8 mouse cellular contexts compared by ENCODE assay signal in the genomic region with DNA sequence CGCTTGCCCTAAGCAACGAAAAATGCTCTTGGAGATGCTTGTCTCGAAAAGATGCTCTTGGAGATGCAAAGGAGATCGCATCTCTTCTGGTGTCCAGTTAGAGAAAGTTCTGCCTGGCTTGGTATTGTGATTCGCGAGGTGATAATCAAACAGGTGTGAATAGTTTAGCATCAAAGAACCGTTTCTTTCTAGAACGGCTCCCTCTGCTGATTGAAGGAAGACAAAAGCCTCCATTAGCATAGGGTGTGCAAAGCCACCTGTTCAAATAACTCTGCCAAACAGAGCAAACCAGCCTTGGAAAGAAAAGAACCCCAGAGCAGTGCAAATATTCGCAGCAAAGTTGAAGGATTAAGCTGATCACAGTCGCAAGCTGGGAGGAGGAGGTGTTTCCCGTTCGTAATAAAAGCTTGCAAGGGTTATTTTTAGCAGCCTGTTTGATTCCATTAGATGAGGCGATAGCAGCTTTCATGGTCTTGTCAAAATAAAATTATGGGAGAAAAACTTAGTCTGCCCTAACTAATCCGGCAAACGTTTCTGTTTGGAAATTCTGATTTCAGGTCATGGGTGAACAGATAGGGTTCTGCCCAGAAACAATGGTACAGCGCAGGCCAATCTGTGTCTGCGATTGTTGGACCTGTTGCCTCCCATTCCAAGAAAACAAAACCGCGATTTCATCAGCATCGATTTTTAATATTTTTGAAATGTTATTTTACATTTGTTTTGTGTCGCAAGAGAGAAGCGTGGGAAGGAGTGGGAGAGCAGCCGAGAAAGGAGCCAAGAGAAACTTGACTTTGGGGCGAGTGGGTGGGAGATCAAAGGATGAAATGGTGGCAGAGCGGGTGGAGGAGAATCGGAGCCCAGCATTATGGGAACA.
DNase-seq lines count a peak whose midpoint lies in the region; ATAC-seq and TF ChIP-seq lines count a peak whose summit lies in the region.

No protein-coding gene starts in this region.

- no peak overlapping the region for H3K27ac ChIP-seq in gastrocnemius, adult 2 months
- no peak overlapping the region for H3K27ac ChIP-seq in neural tube, embryonic 13.5 days (replicated peaks)

- H3K27me3 ChIP-seq in neural tube, embryonic 13.5 days, result peaks cover 39% of the 10 kb centered on the region

- intact Hi-C loops in gastrocnemius, adult 2 months (cut with DNase I), result no loop called here

- DNase-seq in gastrocnemius, adult 2 months, result no peak
- DNase-seq in gastrocnemius, postnatal 10 days, result no peak
- DNase-seq in right cerebral cortex, adult 2 months (ENCODE audit: low spot score in 2 of 2), result peak; percentile 16 to 20
- DNase-seq in right cerebral cortex, postnatal 4 days, result no peak
- DNase-seq in large intestine, adult 2 months (ENCODE audit: low read depth, low spot score), result peak; percentile 14
- no peak for DNase-seq in cerebellum, adult 8-10 months

- WGBS in large intestine, adult 2 months, result 16% methylated on average over 26 of the region's 26 CpGs
- WGBS in neural tube, embryonic 13.5 days, result 15% methylated on average over 26 of the region's 26 CpGs

- peak overlapping the region; percentile 97 for H3K4me2 ChIP-seq in neural tube, embryonic 13.5 days

- H3K36me3 ChIP-seq in neural tube, embryonic 13.5 days, result no peaks in the 10 kb centered on the region

- 0 out of 2 replicates have a peak, but pooled peaks have one; percentile 42 for ATAC-seq in neural tube, embryonic 13.5 days (ENCODE audit: low read depth)
- no peak for ATAC-seq in erythroblast, adult 5-6 weeks (replicated peaks; ENCODE audit: low FRiP score, poor library complexity, severe bottlenecking)

- peaks cover 21% of the 10 kb centered on the region for H3K4me1 ChIP-seq in neural tube, embryonic 13.5 days (replicated peaks)

- 0 out of 2 replicates have a peak, but pooled peaks cover 4% of the 10 kb centered on the region for H3K9me3 ChIP-seq in neural tube, embryonic 13.5 days

- TF ChIP-seq CTCF in gastrocnemius, adult 2 months (IDR thresholded peaks at IDR 0.05), result no peak

- peak overlapping the region; percentile 54 for H3K4me3 ChIP-seq in gastrocnemius, adult 2 months
- peak overlapping the region; percentile 53 for H3K4me3 ChIP-seq in neural tube, embryonic 13.5 days

- peak overlapping the region; percentile 68 for H3K9ac ChIP-seq in neural tube, embryonic 13.5 days

Comparison
In these comparisons a context has a peak if more than half of its experiments do, and no peak if none do; other contexts are left out.
1. DNase-seq: peak in right cerebral cortex, adult 2 months (2 of 2) and large intestine, adult 2 months (single experiment); none in gastrocnemius, adult 2 months (single experiment), gastrocnemius, postnatal 10 days (single experiment), right cerebral cortex, postnatal 4 days (single experiment) and cerebellum, adult 8-10 months (single experiment).